Mouse (Mus musculus) spleen, adult 2 months (tissue): ENCODE measurements around the gene Pmf1. TPM values are rescaled to one million over a fixed set of nuclear protein-coding genes. Genes with fewer than 3 reads are reported as not detected.
A peak's percentile ranks its signal among the peaks of the same experiment; 100 is the strongest.

Experiments
- DNase-seq, 2 experiments: peaks; one replicate each; pipeline versions ENCODE4 v3.0.0 to v3.0.0-alpha.2; 2012 to 2021; ENCODE audit warnings: low spot score in 2 of 2, low read depth in 1 of 2
- H3K27ac ChIP-seq: fragments of 200-500 bp; 2 replicates; pipeline ENCODE4 v1.5.1; 2012; ENCODE audit warnings: low read length, inconsistent platforms; ENCODE audit not compliant: insufficient read depth
- H3K27me3 ChIP-seq: fragments of 200-500 bp; 2 replicates; pipeline ENCODE4 v1.6.1; 2012; ENCODE audit warnings: mild to moderate bottlenecking, moderate library complexity, low read length, inconsistent platforms; ENCODE audit not compliant: control insufficient read depth, insufficient read depth
- H3K36me3 ChIP-seq: fragments of 200-500 bp; 2 replicates; pipeline ENCODE4 v1.6.1; 2012; ENCODE audit warnings: mild to moderate bottlenecking, low read length, inconsistent platforms; ENCODE audit not compliant: control insufficient read depth, insufficient read depth
- H3K4me1 ChIP-seq: fragments of 200-500 bp; 2 replicates; pipeline ENCODE4 v1.6.1; 2011; ENCODE audit warnings: inconsistent platforms; ENCODE audit not compliant: control insufficient read depth, insufficient read depth, insufficient read length
- H3K4me3 ChIP-seq: fragments of 200-500 bp; 2 replicates; pipeline ENCODE4 v1.5.1; 2011; ENCODE audit warnings: mild to moderate bottlenecking, inconsistent platforms; ENCODE audit not compliant: insufficient read depth, insufficient read length; ENCODE audit errors: extremely low read depth
- CTCF ChIP-seq: fragments of 200-500 bp; IDR thresholded peaks from 2 replicates; pipeline ENCODE4 v1.5.1; 2011; ENCODE audit warnings: mild to moderate bottlenecking, inconsistent platforms; ENCODE audit not compliant: insufficient read depth, insufficient read length, insufficient replicate concordance; ENCODE audit errors: extremely low read depth
- POLR2A ChIP-seq: fragments of 200-500 bp; IDR thresholded peaks from 2 replicates; pipeline ENCODE4 v1.6.1; 2011; ENCODE audit warnings: low read depth, low read length, inconsistent platforms
- WGBS: fragments of 180-500 bp; shearing (Covaris S2); methylation state at CpG from one replicate; pipeline ENCODE4 v1.1.7; 2018; 5-methylcytosine and 5-hydroxymethylcytosine counted together
- polyA plus RNA-seq: library from polyadenylated mRNA; depleted of rRNA; stranded (reverse); fragments of >200 nt; gene quantifications from 2 replicates; pipeline ENCODE4 v1.2.3, GENCODE M21; 2012

The Pmf1 gene
- polyA plus RNA-seq, 1 experiment = 67.6 TPM

DNA sequence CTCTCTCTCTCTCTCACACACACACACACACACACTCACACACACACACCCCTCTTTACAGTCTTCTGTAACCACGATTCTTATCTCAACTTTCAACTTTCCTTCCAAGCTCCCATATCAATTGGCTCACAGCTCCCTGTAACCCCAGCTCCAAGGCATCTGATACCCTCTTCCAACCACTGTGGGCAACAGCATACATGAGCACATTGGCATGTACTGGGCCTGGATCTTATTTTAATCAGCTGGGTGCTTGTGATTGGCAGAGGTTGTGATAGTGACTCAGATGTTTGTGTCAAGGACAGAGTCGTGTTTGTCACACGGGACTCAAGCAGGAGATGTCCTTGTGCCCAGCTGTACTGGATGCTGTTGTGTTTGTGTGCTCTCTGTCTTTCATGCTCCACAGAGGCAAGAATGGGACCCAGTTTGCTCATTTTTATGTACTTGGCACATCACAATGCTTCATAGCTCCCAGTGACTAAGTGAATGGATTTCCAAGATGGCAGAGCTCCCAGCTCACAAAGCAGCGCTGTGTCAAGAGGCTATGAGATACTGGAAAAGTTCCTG, 17.3 kb upstream of the Pmf1 start:
- WGBS = 65% methylated on average over 4 of the region's 4 CpGs
- TF ChIP-seq CTCF (no peak), POLR2A (no peak)
- H3K27ac ChIP-seq = no peak overlapping the region
- no peaks in the 10 kb centered on the region for H3K36me3 ChIP-seq
- no peak for DNase-seq
- peaks cover 8% of the 10 kb centered on the region; the same call in 1 of the 2 replicates for H3K4me1 ChIP-seq
- H3K27me3 ChIP-seq = no peaks in the 10 kb centered on the region
- no peak overlapping the region for H3K4me3 ChIP-seq

- Histone ChIP-seq H3K36me3 (peaks cover 3% of the 10 kb centered on the region), H3K4me1 (peaks cover 8% of the 10 kb centered on the region; the same call in 1 of the 2 replicates), H3K27ac (no peak overlapping the region), H3K27me3 (no peaks in the 10 kb centered on the region), H3K4me3 (no peak overlapping the region)
- 80% methylated on average over 10 of the region's 10 CpGs for WGBS
- TF ChIP-seq POLR2A = no peak
- DNase-seq = no peak
Measured at GRCm38 (mm10) chr3:88425708-88426420, 15.7 kb upstream of the Pmf1 start.

DNA sequence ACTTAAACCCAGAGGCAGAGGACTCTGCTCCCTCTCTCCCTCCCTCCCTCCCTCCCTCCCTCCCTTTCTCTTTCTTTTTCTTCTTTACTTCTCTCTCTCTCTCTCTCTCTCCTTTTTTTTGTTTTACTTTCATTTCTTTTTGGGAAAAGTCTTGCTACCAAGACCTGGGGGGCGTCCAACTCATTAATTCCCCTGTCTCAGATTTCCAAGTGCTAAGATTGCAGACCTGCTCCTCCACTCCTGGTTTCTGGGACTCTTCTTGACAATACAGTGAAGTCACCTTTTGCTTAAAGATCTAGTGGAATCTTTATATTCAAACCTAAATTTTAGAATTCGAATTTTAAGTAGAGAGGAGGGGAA, 15.2 kb upstream of the Pmf1 start:
- peaks cover 8% of the 10 kb centered on the region; the same call in 1 of the 2 replicates for H3K4me1 ChIP-seq
- no peak for DNase-seq
- peaks cover 8% of the 10 kb centered on the region for H3K36me3 ChIP-seq
- WGBS = 29% methylated on average over 2 of the region's 2 CpGs
- H3K27ac ChIP-seq = no peak overlapping the region
- TF ChIP-seq CTCF = no peak
- TF ChIP-seq POLR2A = no peak
- no peak overlapping the region for H3K4me3 ChIP-seq
- H3K27me3 ChIP-seq = no peaks in the 10 kb centered on the region

DNA sequence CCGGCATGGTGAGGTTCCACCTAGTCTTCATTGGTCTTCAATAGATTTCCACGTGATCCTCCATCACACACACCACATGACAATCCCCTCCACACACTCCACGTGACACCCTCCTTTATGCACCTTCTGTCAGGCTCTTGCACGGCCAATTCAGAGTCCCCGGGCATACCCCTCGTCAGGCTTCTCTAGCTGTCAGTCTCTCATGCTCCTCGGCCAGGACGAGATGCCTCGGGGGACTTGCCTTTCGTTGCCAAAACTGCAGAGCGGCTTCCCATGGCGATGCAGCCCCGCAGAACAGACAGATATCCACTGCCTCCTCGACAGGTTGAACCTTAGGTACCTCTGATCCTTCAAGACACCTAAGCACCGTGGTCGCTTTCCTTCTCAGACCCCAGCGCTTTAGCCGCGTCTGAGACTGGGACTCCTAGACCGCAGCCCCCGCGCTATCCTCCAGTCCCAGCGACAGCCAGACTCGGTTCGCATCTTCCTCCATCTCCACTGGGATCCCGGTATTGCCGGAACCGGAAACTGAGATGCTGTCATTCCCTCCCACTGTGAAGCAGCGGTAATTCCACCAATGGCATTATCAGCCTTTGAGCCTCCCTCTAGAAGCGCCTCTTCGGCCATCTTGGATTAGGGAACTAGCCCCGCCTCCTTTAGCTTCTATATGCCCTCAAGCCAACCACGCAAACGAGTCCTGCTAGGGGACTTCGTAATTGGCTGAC, 14.6 kb upstream of the Pmf1 start, which contains the start of gene Slc25a44:
Slc25a44 (minus strand) TSS at position 535 of the 725 bp plus-strand sequence.
- H3K4me3 ChIP-seq = peak within 1 kb of the TSS; percentile 84
- peaks cover 12% of the 10 kb centered on the region for H3K36me3 ChIP-seq
- no peaks in the 10 kb centered on the region for H3K27me3 ChIP-seq
- under 1% methylated on average over 35 of the region's 35 CpGs for WGBS
- DNase-seq = peak; percentile 94
- TF ChIP-seq CTCF = no peak
- TF ChIP-seq POLR2A = peak; percentile 42
- peaks cover 8% of the 10 kb centered on the region; the same call in 1 of the 2 replicates for H3K4me1 ChIP-seq
- H3K27ac ChIP-seq = no peak within 1 kb of the TSS

DNA sequence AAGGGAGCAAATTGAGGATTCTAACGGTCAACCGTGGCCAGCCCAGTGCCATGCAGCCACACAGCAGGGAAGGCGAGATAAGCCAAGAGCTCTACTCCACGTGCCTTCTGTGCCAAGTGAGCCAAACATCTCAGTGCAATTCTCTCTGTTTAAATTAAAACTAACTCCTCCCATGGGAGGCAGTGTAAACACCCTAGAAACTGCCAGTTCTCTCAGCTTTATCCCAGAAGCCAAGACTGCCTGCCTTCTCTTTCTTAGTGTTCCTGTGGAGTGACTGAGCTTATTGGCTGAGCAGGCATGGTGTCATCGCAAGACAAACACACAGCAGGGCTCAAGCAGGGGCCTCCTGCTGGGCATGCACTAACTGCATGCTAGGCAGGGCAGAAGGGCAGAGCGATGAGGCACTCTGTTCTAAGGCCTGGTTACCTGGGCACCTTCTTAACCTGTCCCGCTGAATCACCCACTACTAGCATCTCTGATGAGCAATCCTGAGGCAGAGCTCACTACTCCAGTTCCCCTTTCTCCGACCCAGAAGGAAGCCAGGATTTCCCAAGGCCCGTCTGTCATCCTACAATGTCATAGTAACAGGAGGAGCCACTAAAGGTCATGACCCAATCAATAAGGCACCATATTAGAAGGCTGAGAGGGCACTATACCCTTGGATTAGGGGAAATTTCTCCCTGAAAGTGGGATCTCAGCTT, 12.0 kb upstream of the Pmf1 start:
- DNase-seq = no peak

DNA sequence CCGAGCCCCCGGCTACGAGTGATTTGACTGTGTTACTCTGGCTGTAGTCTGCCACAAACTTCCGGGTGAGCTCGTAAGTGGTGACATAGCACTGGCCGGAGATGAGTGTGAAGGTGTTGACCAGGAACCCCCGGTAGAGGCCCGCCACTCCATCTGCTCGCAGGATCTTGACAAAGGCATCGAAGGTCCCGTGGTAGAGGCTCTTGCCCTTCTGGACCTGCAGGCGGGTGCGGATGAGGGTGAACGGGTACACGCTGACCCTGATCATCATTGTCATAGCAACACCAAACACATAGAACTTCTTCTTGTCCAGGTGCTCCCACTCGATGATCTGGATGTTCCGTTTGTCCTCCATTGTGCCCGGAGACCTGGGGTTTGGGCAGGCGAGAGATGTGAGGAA, 10.6 kb upstream of the Pmf1 start:
- DNase-seq = no peak
- Histone ChIP-seq H3K27ac (no peak overlapping the region), H3K4me3 (no peak overlapping the region), H3K27me3 (no peaks in the 10 kb centered on the region), H3K4me1 (peaks cover 8% of the 10 kb centered on the region; the same call in 1 of the 2 replicates), H3K36me3 (peaks cover 28% of the 10 kb centered on the region)
- TF ChIP-seq POLR2A (no peak), CTCF (no peak)
- 97% methylated on average over 19 of the region's 19 CpGs for WGBS

More for the DNA sequence above, 12.0 kb upstream of the Pmf1 start:
- Histone ChIP-seq H3K27ac (peak overlapping the region; percentile 45; the same call in 1 of the 2 replicates), H3K4me3 (no peak overlapping the region), H3K27me3 (no peaks in the 10 kb centered on the region), H3K36me3 (peaks cover 18% of the 10 kb centered on the region), H3K4me1 (peaks cover 8% of the 10 kb centered on the region; the same call in 1 of the 2 replicates)
- WGBS = 75% methylated on average over 9 of the region's 9 CpGs
- TF ChIP-seq CTCF (no peak), POLR2A (no peak)
